Mouse (Mus musculus): Measurements from ENCODE around the gene Cd55. TPM values are rescaled to one million over a fixed set of nuclear protein-coding genes. Genes with fewer than 3 reads are reported as not detected.

Cd55 gene
- polyA plus RNA-seq, 1 experiment from 2014 or later, result 19.3 TPM

DNA sequence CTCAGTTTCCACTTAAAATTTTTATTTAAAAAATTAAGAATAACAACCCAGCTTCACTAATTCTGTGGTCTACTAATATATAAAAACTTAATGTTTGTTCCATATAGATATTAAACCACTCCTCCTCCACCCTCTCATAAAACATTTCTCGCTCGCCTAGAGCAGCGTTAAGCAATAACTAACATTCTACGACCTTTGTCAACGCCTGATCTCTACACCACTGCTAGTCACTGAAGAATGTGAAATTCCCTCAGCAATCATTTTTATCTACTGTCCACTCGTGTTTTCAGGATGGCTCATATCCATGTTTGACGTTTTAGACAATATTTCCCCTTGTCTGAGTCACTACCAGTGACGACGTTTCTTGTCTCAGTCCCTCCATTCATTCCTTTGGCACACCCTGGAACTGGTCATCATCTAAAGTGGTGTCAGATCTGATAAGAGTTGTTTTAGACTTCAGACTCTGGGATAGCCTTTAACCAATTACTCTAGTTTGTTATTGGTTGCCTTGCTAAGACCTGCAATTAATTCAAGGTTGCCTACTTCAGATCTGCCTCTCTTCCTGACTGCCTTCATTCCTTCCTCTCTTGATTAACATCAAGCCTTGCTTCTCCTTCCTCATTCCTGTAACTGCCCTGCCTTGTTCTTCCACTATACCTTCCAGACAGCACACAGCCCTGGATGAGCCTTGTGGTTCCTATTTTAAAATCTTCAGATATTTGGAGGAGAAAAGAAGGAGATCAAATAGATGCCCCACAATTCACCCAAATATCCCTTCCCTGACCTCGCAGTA lies 23.5 kb upstream of the Cd55 start:
- no peak for ATAC-seq (ENCODE audit: low read depth)
- 58% methylated on average over 10 of the region's 10 CpGs for WGBS (ENCODE audit: insufficient replicate concordance)
- Histone ChIP-seq H3K4me1 (ENCODE audit: control insufficient read depth, low read depth, low read length) (no peaks in the 10 kb centered on the region), H3K9ac (ENCODE audit: low read depth, low read length) (no peak overlapping the region), H3K9me3 (replicated peaks; ENCODE audit: control insufficient read depth, low read length) (no peaks in the 10 kb centered on the region), H3K4me2 (ENCODE audit: low read depth, low read length) (no peak overlapping the region), H3K27ac (ENCODE audit: low read length) (no peak overlapping the region), H3K27me3 (ENCODE audit: control insufficient read depth, insufficient read depth, low read depth, low read length) (no peaks in the 10 kb centered on the region), H3K36me3 (ENCODE audit: control insufficient read depth, insufficient read depth) (no peaks in the 10 kb centered on the region), H3K4me3 (ENCODE audit: low read depth, low read length) (no peak overlapping the region)

DNA sequence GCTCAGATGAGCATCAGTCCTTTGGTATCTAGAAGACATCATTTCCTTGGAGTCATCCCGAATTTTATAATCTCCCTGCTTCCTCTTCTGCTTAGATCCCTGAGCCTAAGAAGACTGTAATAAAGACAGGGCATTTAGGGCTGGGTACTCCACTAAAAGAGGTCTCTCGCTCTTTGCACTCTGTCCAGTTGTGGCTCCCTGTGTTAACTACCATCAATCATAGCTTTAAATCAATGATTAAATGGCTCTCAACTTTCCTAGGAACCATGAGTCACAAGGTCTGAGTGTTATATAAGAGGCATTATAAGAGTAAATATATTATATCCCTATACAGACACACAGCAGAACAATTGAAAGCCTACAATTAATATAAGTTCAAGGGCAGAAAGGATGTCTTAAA lies 22.8 kb upstream of the Cd55 start:
- WGBS (ENCODE audit: insufficient replicate concordance), result 56% methylated on average over 2 of the region's 2 CpGs
- ATAC-seq (ENCODE audit: low read depth), result no peak
- Histone ChIP-seq H3K4me1 (ENCODE audit: control insufficient read depth, low read depth, low read length) (no peaks in the 10 kb centered on the region), H3K4me2 (ENCODE audit: low read depth, low read length) (no peak overlapping the region), H3K9ac (ENCODE audit: low read depth, low read length) (no peak overlapping the region), H3K27ac (ENCODE audit: low read length) (no peak overlapping the region), H3K27me3 (ENCODE audit: control insufficient read depth, insufficient read depth, low read depth, low read length) (no peaks in the 10 kb centered on the region), H3K36me3 (ENCODE audit: control insufficient read depth, insufficient read depth) (no peaks in the 10 kb centered on the region), H3K4me3 (ENCODE audit: low read depth, low read length) (no peak overlapping the region), H3K9me3 (replicated peaks; ENCODE audit: control insufficient read depth, low read length) (no peaks in the 10 kb centered on the region)

DNA sequence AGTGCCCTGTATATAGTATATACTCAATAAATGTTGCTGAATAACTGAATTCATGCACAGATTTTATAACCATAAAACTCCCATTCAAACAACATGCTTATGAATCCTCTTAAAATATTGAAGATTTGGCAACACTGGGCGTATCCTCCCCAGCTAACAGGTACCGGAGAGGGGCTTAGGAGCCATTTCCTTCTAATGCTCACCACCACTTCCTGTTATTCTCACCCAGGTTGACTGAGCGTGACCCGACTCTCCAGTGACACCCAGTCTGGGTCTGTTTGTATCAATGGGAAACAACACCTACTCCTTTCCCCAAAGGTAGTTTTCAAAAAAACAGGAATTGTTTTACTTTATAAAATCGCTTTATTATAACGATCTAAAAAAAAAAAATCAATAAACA lies 12.4 kb upstream of the Cd55 start:
- Histone ChIP-seq H3K4me3 (ENCODE audit: low read depth, low read length) (no peak overlapping the region), H3K9me3 (replicated peaks; ENCODE audit: control insufficient read depth, low read length) (no peaks in the 10 kb centered on the region), H3K27ac (ENCODE audit: low read length) (no peak overlapping the region), H3K4me2 (ENCODE audit: low read depth, low read length) (no peak overlapping the region), H3K4me1 (ENCODE audit: control insufficient read depth, low read depth, low read length) (no peaks in the 10 kb centered on the region), H3K9ac (ENCODE audit: low read depth, low read length) (no peak overlapping the region), H3K27me3 (ENCODE audit: control insufficient read depth, insufficient read depth, low read depth, low read length) (no peaks in the 10 kb centered on the region), H3K36me3 (ENCODE audit: control insufficient read depth, insufficient read depth) (no peaks in the 10 kb centered on the region)
- no peak for ATAC-seq (ENCODE audit: low read depth)
- WGBS (ENCODE audit: insufficient replicate concordance), result 37% methylated on average over 6 of the region's 6 CpGs

- H3K4me1 ChIP-seq (ENCODE audit: control insufficient read depth, low read depth, low read length), result no peaks in the 10 kb centered on the region
- WGBS (ENCODE audit: insufficient replicate concordance), result 13% methylated on average over 1 of the region's 1 CpGs
- ATAC-seq (ENCODE audit: low read depth), result peak; percentile 35; the same call in 1 of the 2 replicates
Observed at GRCm38 (mm10) chr1:130474226-130474625, 11.7 kb upstream of the Cd55 start.

GRCm38 (mm10) chr1:130470074-130470473 lies 7.5 kb upstream of the Cd55 start:
- 73% methylated on average over 4 of the region's 4 CpGs for WGBS (ENCODE audit: insufficient replicate concordance)
- no peak overlapping the region for H3K4me3 ChIP-seq (ENCODE audit: low read depth, low read length)
- ATAC-seq (ENCODE audit: low read depth), result no peak
- no peaks in the 10 kb centered on the region for H3K9me3 ChIP-seq (replicated peaks; ENCODE audit: control insufficient read depth, low read length)
- H3K9ac ChIP-seq (ENCODE audit: low read depth, low read length), result no peak overlapping the region
- H3K4me1 ChIP-seq (ENCODE audit: control insufficient read depth, low read depth, low read length), result no peaks in the 10 kb centered on the region
- H3K4me2 ChIP-seq (ENCODE audit: low read depth, low read length), result no peak overlapping the region
- no peak overlapping the region for H3K27ac ChIP-seq (ENCODE audit: low read length)
- H3K36me3 ChIP-seq (ENCODE audit: control insufficient read depth, insufficient read depth), result no peaks in the 10 kb centered on the region
- no peaks in the 10 kb centered on the region for H3K27me3 ChIP-seq (ENCODE audit: control insufficient read depth, insufficient read depth, low read depth, low read length)

More at GRCm38 (mm10) chr1:130474226-130474625, 11.7 kb upstream of the Cd55 start:
- Histone ChIP-seq H3K9me3 (replicated peaks; ENCODE audit: control insufficient read depth, low read length) (no peaks in the 10 kb centered on the region), H3K4me3 (ENCODE audit: low read depth, low read length) (no peak overlapping the region), H3K4me2 (ENCODE audit: low read depth, low read length) (no peak overlapping the region), H3K27me3 (ENCODE audit: control insufficient read depth, insufficient read depth, low read depth, low read length) (no peaks in the 10 kb centered on the region), H3K27ac (ENCODE audit: low read length) (no peak overlapping the region), H3K9ac (ENCODE audit: low read depth, low read length) (no peak overlapping the region), H3K36me3 (ENCODE audit: control insufficient read depth, insufficient read depth) (no peaks in the 10 kb centered on the region)

DNA sequence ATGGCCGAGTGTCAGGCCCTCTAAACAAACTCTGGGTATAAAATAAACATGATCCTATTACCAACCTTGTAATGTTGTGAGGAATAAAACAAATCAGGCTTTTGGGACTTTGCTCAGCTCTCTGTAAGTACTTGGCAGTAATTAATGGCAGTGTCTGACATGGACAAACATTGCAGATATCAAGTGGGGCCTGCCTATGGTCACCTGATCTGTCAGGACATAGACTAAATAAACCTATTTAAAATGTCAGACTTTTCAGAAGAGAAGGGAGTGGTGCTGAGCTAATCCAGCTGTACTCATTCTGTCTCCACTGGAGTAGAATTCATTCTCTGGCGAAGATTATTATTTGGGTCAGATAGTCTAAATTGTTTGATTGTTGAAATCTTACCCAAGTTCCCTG lies 4.9 kb upstream of the Cd55 start:
- Histone ChIP-seq H3K4me3 (ENCODE audit: low read depth, low read length) (no peak overlapping the region), H3K36me3 (ENCODE audit: control insufficient read depth, insufficient read depth) (no peaks in the 10 kb centered on the region), H3K9ac (ENCODE audit: low read depth, low read length) (no peak overlapping the region), H3K4me2 (ENCODE audit: low read depth, low read length) (no peak overlapping the region), H3K27me3 (ENCODE audit: control insufficient read depth, insufficient read depth, low read depth, low read length) (no peaks in the 10 kb centered on the region), H3K9me3 (replicated peaks; ENCODE audit: control insufficient read depth, low read length) (no peaks in the 10 kb centered on the region), H3K27ac (ENCODE audit: low read length) (no peak overlapping the region), H3K4me1 (ENCODE audit: control insufficient read depth, low read depth, low read length) (peaks cover 9% of the 10 kb centered on the region)
- WGBS (ENCODE audit: insufficient replicate concordance), result 81% methylated on average over 2 of the region's 2 CpGs
- ATAC-seq (ENCODE audit: low read depth), result no peak

DNA sequence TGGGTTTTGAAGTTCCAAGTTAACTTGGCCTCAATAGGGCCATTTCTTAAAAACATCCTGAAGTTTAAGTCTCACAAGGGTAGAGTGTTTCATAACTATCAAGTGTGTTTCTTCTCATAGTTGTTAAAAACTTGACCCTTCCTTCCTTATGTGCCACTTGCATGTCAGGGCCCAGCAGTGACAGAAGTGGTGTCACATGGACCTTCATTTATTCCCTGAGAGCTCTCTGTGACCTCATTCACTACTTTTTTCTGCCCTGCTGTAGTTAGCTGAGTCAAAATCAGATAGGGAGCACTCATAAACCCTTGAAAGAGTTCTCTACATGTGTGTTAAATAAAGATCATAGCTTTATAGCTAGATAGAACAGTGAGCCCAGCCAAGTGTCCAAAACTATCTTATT lies 1.6 kb upstream of the Cd55 start:
- peaks cover 9% of the 10 kb centered on the region for H3K4me1 ChIP-seq (ENCODE audit: control insufficient read depth, low read depth, low read length)
- no peak overlapping the region for H3K9ac ChIP-seq (ENCODE audit: low read depth, low read length)
- H3K4me3 ChIP-seq (ENCODE audit: low read depth, low read length), result no peak overlapping the region
- no peak overlapping the region for H3K4me2 ChIP-seq (ENCODE audit: low read depth, low read length)
- H3K27me3 ChIP-seq (ENCODE audit: control insufficient read depth, insufficient read depth, low read depth, low read length), result no peaks in the 10 kb centered on the region
- no peaks in the 10 kb centered on the region for H3K36me3 ChIP-seq (ENCODE audit: control insufficient read depth, insufficient read depth)
- H3K9me3 ChIP-seq (replicated peaks; ENCODE audit: control insufficient read depth, low read length), result no peaks in the 10 kb centered on the region
- H3K27ac ChIP-seq (ENCODE audit: low read length), result no peak overlapping the region
- no peak for ATAC-seq (ENCODE audit: low read depth)

GRCm38 (mm10) chr1:130462867-130463266 lies 323 bp upstream of the Cd55 start:
- Histone ChIP-seq H3K27ac (ENCODE audit: low read length) (peak overlapping the region; percentile 91), H3K4me3 (ENCODE audit: low read depth, low read length) (peak overlapping the region; percentile 76), H3K9ac (ENCODE audit: low read depth, low read length) (peak overlapping the region; percentile 80), H3K36me3 (ENCODE audit: control insufficient read depth, insufficient read depth) (no peaks in the 10 kb centered on the region), H3K27me3 (ENCODE audit: control insufficient read depth, insufficient read depth, low read depth, low read length) (no peaks in the 10 kb centered on the region), H3K4me2 (ENCODE audit: low read depth, low read length) (peak overlapping the region; percentile 92), H3K4me1 (ENCODE audit: control insufficient read depth, low read depth, low read length) (peaks cover 9% of the 10 kb centered on the region), H3K9me3 (replicated peaks; ENCODE audit: control insufficient read depth, low read length) (no peaks in the 10 kb centered on the region)
- WGBS (ENCODE audit: insufficient replicate concordance), result 15% methylated on average over 4 of the region's 4 CpGs
- no peak for ATAC-seq (ENCODE audit: low read depth)

DNA sequence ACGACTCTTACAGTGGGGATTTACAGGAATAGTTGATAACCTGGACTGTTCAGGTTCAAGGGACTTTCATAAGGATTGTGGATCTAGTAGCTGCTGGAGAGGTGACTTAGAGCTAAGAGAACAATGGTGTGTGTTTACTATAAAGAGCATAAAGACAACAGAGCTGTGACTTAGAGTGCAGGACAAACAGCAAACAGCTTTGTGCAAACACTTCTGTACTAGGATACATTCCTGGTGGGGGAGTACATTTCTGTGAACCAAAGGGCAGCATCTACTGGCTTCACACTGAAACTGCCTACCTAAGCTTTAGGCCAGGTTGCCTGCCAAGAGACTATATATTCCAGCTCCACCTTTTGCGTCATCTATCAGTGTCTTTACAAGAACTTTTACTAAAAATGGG lies 7.4 kb downstream of the Cd55 start:
- H3K4me1 ChIP-seq (ENCODE audit: control insufficient read depth, low read depth, low read length), result no peaks in the 10 kb centered on the region
- H3K27me3 ChIP-seq (ENCODE audit: control insufficient read depth, insufficient read depth, low read depth, low read length), result no peaks in the 10 kb centered on the region
- no peaks in the 10 kb centered on the region; the same call in 1 of the 2 replicates for H3K36me3 ChIP-seq (ENCODE audit: control insufficient read depth, insufficient read depth)
- H3K27ac ChIP-seq (ENCODE audit: low read length), result no peak overlapping the region
- H3K9me3 ChIP-seq (replicated peaks; ENCODE audit: control insufficient read depth, low read length), result no peaks in the 10 kb centered on the region
- H3K4me3 ChIP-seq (ENCODE audit: low read depth, low read length), result no peak overlapping the region
- ATAC-seq (ENCODE audit: low read depth), result no peak
- no peak overlapping the region for H3K9ac ChIP-seq (ENCODE audit: low read depth, low read length)
- WGBS (ENCODE audit: insufficient replicate concordance), result 78% methylated on average over 2 of the region's 2 CpGs
- no peak overlapping the region for H3K4me2 ChIP-seq (ENCODE audit: low read depth, low read length)

Measured in liver, embryonic 16.5 days (tissue).